Mouse (Mus musculus): ENCODE results near the gene Olfr150.
"Not testable (repeated sequence)": the region's sequence is repeated elsewhere in the genome, so short reads cannot be mapped to it uniquely, and the experiment has no call there.

GRCm38 (mm10) chr9:39701123-39701522 lies 29.7 kb upstream of the Olfr150 start:
- not testable (repeated sequence) for TF ChIP-seq CTCF (IDR thresholded peaks at IDR 0.05; ENCODE audit: insufficient read depth, low read length); POLR2A (IDR thresholded peaks at IDR 0.05; ENCODE audit: borderline replicate concordance, extremely low read depth, low read depth, low read length)

All from lung, adult 2 months (tissue).